ENCODE assay signal across 18 mouse cellular contexts in the genomic region with DNA sequence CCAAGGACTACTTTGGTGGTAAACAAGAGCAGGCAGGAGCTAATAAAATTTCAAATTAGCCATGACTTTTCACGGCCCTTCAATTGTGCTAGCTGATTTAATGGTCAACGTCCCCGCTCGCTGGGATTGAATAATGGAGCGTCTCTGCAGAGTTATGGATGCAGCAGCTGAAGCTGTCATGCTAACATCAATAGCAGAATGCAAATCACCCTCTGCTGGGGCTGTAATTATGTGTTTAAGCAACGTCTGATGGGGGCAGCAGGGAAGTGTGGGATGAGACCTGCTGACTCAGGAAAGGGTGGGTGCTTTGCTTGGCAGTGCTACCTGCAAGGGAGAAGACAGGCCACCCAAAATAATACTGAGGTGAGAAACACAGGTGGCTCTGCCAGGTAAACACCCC.
DNase-seq lines count a peak whose midpoint lies in the region; ATAC-seq and TF ChIP-seq lines count a peak whose summit lies in the region.
"Had no signal": no experiment of that assay in that cellular context is flagged by ENCODE, and none has a peak within 500 bp of the region (broad histone marks: within the 10 kb centered on the region; RNA-seq: fewer than 3 reads in every experiment).

No protein-coding gene starts in this region.

- TF ChIP-seq CTCF in left cerebral cortex, adult 2 months (IDR thresholded peaks at IDR 0.05): no peak
- no peak for TF ChIP-seq CTCF in brain, embryonic 14.5 days (IDR thresholded peaks at IDR 0.05; ENCODE audit: borderline replicate concordance, extremely low read depth, insufficient read depth, insufficient read length)

- H3K27me3 ChIP-seq in forebrain, embryonic 16.5 days (replicated peaks; ENCODE audit: control insufficient read depth, insufficient read depth, low read length): no peaks in the 10 kb centered on the region
- no peaks in the 10 kb centered on the region for H3K27me3 ChIP-seq in midbrain, embryonic 14.5 days (ENCODE audit: control insufficient read depth, insufficient read depth, low read length)
- H3K27me3 ChIP-seq: embryonic facial prominence, embryonic 12.5 days; heart, embryonic 13.5 days; intestine, embryonic 15.5 days; Patski had no signal

- H3K4me3 ChIP-seq in left cerebral cortex, adult 2 months: no peak overlapping the region
- H3K4me3 ChIP-seq in forebrain, embryonic 16.5 days (replicated peaks; ENCODE audit: low read length): no peak overlapping the region
- H3K4me3 ChIP-seq in midbrain, embryonic 14.5 days (replicated peaks; ENCODE audit: low read depth, low read length): no peak overlapping the region
- H3K4me3 ChIP-seq: embryonic facial prominence, embryonic 12.5 days; heart, embryonic 13.5 days; intestine, embryonic 15.5 days had no signal

- no peak overlapping the region for H3K4me2 ChIP-seq in forebrain, embryonic 16.5 days (ENCODE audit: low read length)
- H3K4me2 ChIP-seq in midbrain, embryonic 14.5 days (ENCODE audit: low read length): no peak overlapping the region
- H3K4me2 ChIP-seq: embryonic facial prominence, embryonic 12.5 days; heart, embryonic 13.5 days; intestine, embryonic 15.5 days had no signal

- peaks cover 2% of the 10 kb centered on the region; the same call in 1 of the 2 replicates for H3K36me3 ChIP-seq in forebrain, embryonic 16.5 days (ENCODE audit: control insufficient read depth, insufficient read depth)
- 0 out of 2 replicates have a peak, but pooled peaks cover 4% of the 10 kb centered on the region for H3K36me3 ChIP-seq in midbrain, embryonic 14.5 days (ENCODE audit: control insufficient read depth, insufficient read depth, low read length)
- H3K36me3 ChIP-seq: intestine, embryonic 15.5 days had no signal

- intact Hi-C loops in left cerebral cortex, adult 2 months (cut with DNase I): no loop called here
- intact Hi-C loops in left cerebral cortex, postnatal 10 days (cut with DNase I): no loop called here

- DNase-seq in left cerebral cortex, adult 2 months (ENCODE audit: extremely low spot score in 1 of 2, low spot score in 2 of 2): no peak
- DNase-seq in left cerebral cortex, postnatal 10 days (ENCODE audit: extremely low spot score in 1 of 2, low spot score in 2 of 2): no peak
- peak; percentile 86 for DNase-seq in brain, embryonic 14.5 days (ENCODE audit: low read depth)
- peak; percentile 67 for DNase-seq in midbrain, embryonic 14.5 days
- DNase-seq in frontal cortex, postnatal 36 days (ENCODE audit: low spot score in 2 of 2): no peak
- DNase-seq in lung, postnatal 36 days: no peak
- DNase-seq: adrenal gland, postnatal 14 days; cerebellum, adult 8-10 months; heart, adult 11 months; heart, postnatal 36 days; spleen, adult 18-20 months; thymus, adult 2 months had no signal

- H3K4me1 ChIP-seq in forebrain, embryonic 16.5 days (replicated peaks; ENCODE audit: control insufficient read depth, insufficient read depth, low read length): peaks cover 23% of the 10 kb centered on the region
- H3K4me1 ChIP-seq in midbrain, embryonic 14.5 days (ENCODE audit: control insufficient read depth, insufficient read depth, low read length): peaks cover 17% of the 10 kb centered on the region

- no peaks in the 10 kb centered on the region for H3K9me3 ChIP-seq in forebrain, embryonic 16.5 days (ENCODE audit: control insufficient read depth, low read length)
- no peaks in the 10 kb centered on the region for H3K9me3 ChIP-seq in midbrain, embryonic 14.5 days (ENCODE audit: control insufficient read depth, low read length)
- H3K9me3 ChIP-seq: embryonic facial prominence, embryonic 12.5 days; heart, embryonic 13.5 days; intestine, embryonic 15.5 days had no signal

- peak overlapping the region; percentile 61; the same call in 1 of the 2 replicates for H3K27ac ChIP-seq in left cerebral cortex, adult 2 months
- H3K27ac ChIP-seq in forebrain, embryonic 16.5 days (ENCODE audit: low read length): peak overlapping the region; percentile 53
- peak overlapping the region; percentile 47; the same call in 1 of the 2 replicates for H3K27ac ChIP-seq in midbrain, embryonic 14.5 days (replicated peaks; ENCODE audit: low read depth, low read length)
- H3K27ac ChIP-seq: embryonic facial prominence, embryonic 12.5 days; heart, embryonic 13.5 days; intestine, embryonic 15.5 days had no signal

- H3K9ac ChIP-seq in forebrain, embryonic 16.5 days (replicated peaks; ENCODE audit: low read depth, low read length): no peak overlapping the region
- H3K9ac ChIP-seq in midbrain, embryonic 14.5 days (replicated peaks; ENCODE audit: low read length): no peak overlapping the region
- H3K9ac ChIP-seq: embryonic facial prominence, embryonic 12.5 days; heart, embryonic 13.5 days; intestine, embryonic 15.5 days had no signal

- TF ChIP-seq POLR2A in brain, embryonic 14.5 days (IDR thresholded peaks at IDR 0.05; ENCODE audit: borderline replicate concordance, extremely low read depth, insufficient read depth, insufficient read length, poor library complexity, severe bottlenecking): no peak

- peak; percentile 82 for ATAC-seq in forebrain, embryonic 16.5 days
- ATAC-seq in midbrain, embryonic 14.5 days (ENCODE audit: low FRiP score, low TSS enrichment): peak; percentile 62; the same call in 1 of the 2 replicates
- ATAC-seq: activated CD4-positive, CD25-positive, alpha-beta regulatory T cell, adult 4 months; intestine, embryonic 15.5 days; Patski had no signal

- 19% methylated on average over 6 of the region's 6 CpGs for whole genome bisulfite sequencing in forebrain, embryonic 16.5 days
- 4% methylated on average over 6 of the region's 6 CpGs for WGBS in midbrain, embryonic 14.5 days

Comparison
In these comparisons a context has a peak if more than half of its experiments do, and no peak if none do; other contexts are left out.
1. DNase-seq: peak in brain, embryonic 14.5 days (single experiment) and midbrain, embryonic 14.5 days (single experiment); none in left cerebral cortex, adult 2 months (0 of 2), left cerebral cortex, postnatal 10 days (0 of 2), frontal cortex, postnatal 36 days (0 of 2) and lung, postnatal 36 days (single experiment).
2. Peak in every context shown above with its lines, with median percentiles within 50 percentile points of each other: H3K27ac ChIP-seq.